Mouse (Mus musculus) ES-E14 (cell line): ENCODE data around the gene Spdl1.

Source experiments
- CHD2 ChIP-seq: IDR thresholded peaks from 2 replicates; pipeline ENCODE4 v1.6.1; 2014; ENCODE audit warnings: mild to moderate bottlenecking, low read depth, low read length, inconsistent platforms
- HCFC1 ChIP-seq: IDR thresholded peaks from 2 replicates; pipeline ENCODE4 v1.6.1; 2012; ENCODE audit warnings: low read length, inconsistent platforms, borderline replicate concordance; ENCODE audit not compliant: insufficient read depth
- MAFK ChIP-seq: IDR thresholded peaks from 2 replicates; pipeline ENCODE4 v1.6.1; 2014; ENCODE audit warnings: mild to moderate bottlenecking, low read depth, low read length, inconsistent platforms; ENCODE audit not compliant: insufficient read depth
- ZC3H11A ChIP-seq: IDR thresholded peaks from 2 replicates; pipeline ENCODE4 v1.6.1; 2012; ENCODE audit warnings: low read depth, mild to moderate bottlenecking, inconsistent platforms, low read length, borderline replicate concordance

- TF ChIP-seq ZC3H11A (no peak), MAFK (no peak), HCFC1 (no peak), CHD2 (no peak)
Measured at GRCm38 (mm10) chr11:34777529-34777928, 55.9 kb downstream of the Spdl1 start.
